Mouse (Mus musculus) spleen, adult 2 months (tissue): ENCODE data around the gene Pcsk4.

ENCODE experiments used
- CTCF ChIP-seq: fragments of 200-500 bp; IDR thresholded peaks from 2 replicates; pipeline ENCODE4 v1.5.1; 2011; ENCODE audit warnings: mild to moderate bottlenecking, inconsistent platforms; ENCODE audit not compliant: insufficient read depth, insufficient read length, insufficient replicate concordance; ENCODE audit errors: extremely low read depth
- POLR2A ChIP-seq: fragments of 200-500 bp; IDR thresholded peaks from 2 replicates; pipeline ENCODE4 v1.6.1; 2011; ENCODE audit warnings: low read depth, low read length, inconsistent platforms

DNA sequence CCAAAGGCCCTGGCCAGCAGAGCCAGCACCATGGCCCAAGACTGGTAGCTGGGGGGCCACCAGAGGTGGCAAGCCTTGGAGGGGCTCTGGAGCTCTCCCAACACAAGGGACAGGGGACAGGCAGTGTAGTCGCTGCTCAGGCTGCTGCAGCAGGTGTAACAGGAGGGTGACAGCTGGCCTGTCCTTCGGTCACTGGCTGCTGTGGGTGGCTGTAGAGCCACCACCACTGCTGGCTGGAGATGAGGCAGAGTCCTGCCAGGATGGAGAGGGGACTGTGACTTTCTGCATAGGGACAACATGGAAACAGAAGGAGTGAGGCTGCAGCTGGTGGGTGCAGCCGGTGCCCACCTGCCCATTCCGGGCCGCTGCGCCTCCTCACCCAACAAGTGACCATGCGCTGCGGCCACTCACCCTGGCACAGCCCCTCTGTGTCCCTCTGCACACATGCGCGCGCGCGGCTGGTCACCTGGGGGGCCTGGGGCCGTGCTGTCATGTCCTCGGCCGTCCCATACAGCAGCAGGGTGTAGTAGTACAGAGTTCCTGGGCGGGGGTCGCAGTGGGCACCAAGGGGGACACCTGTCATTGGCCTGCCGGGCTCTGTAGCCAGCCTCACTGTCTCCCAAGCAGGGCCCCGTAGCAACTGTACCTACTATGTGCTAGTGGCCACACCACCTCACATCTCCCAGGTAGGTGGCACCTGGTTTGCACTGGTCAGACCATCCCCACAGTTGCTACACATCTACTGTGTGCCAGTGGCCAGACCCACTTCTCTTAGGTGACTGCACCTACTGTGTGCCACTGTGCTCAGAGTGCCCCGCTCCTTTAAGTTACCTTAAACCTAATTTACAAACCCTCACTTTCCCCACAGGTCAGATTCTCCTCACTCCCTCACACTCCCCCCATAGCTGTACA lies 7.4 kb downstream of the Pcsk4 start:
- TF ChIP-seq CTCF (no peak), POLR2A (no peak)
